ENCODE assay signal across 10 mouse cellular contexts in genomic region chrX:102081573-102082279, GRCm38 (mm10). TPM values are rescaled to one million over a fixed set of nuclear protein-coding genes. Genes with fewer than 3 reads are reported as not detected.
A peak's percentile ranks its signal among the peaks of the same experiment; 100 is the strongest.
DNase-seq lines count a peak whose midpoint lies in the region; ATAC-seq lines count a peak whose summit lies in the region.
"Had no signal": no experiment of that assay in that cellular context is flagged by ENCODE, and none has a peak within 500 bp of the region (broad histone marks: within the 10 kb centered on the region; RNA-seq: fewer than 3 reads in every experiment).

No protein-coding gene starts in this region.

- 0 out of 2 replicates have a peak overlapping the region, but pooled peaks have one; percentile 8 for H3K4me2 ChIP-seq in hindbrain, embryonic 13.5 days
- no peak overlapping the region; the same call in 1 of the 2 replicates for H3K4me2 ChIP-seq in neural tube, embryonic 11.5 days (ENCODE audit: low read depth)
- H3K4me2 ChIP-seq: heart, embryonic 15.5 days had no signal

- peak; percentile 36 for DNase-seq in cerebellum, adult 8-10 months
- DNase-seq in embryo, embryonic 11 days, result peak; percentile 73
- peak; percentile 72 for DNase-seq in neural tube, embryonic 11.5 days (ENCODE audit: low spot score)
- DNase-seq in heart, postnatal 36 days, result no peak
- no peak for DNase-seq in left cerebral cortex, adult 8-10 months (ENCODE audit: low spot score in 2 of 2)
- no peak for DNase-seq in left cerebral cortex, adult 11 months (ENCODE audit: low spot score)

- H3K4me1 ChIP-seq in hindbrain, embryonic 13.5 days (replicated peaks), result peaks cover 26% of the 10 kb centered on the region
- H3K4me1 ChIP-seq in neural tube, embryonic 11.5 days (ENCODE audit: control insufficient read depth, insufficient read depth, low read length), result no peaks in the 10 kb centered on the region; the same call in 1 of the 2 replicates
- H3K4me1 ChIP-seq: heart, embryonic 15.5 days; megakaryocyte, embryonic 14.5 days had no signal

- H3K9me3 ChIP-seq in hindbrain, embryonic 13.5 days, result no peaks in the 10 kb centered on the region
- H3K9me3 ChIP-seq in neural tube, embryonic 11.5 days (ENCODE audit: control insufficient read depth, low read length), result no peaks in the 10 kb centered on the region
- H3K9me3 ChIP-seq: heart, embryonic 15.5 days; megakaryocyte, embryonic 14.5 days had no signal

- WGBS in hindbrain, embryonic 13.5 days, result 17% methylated on average over 7 of the region's 7 CpGs
- 37% methylated on average over 7 of the region's 7 CpGs for WGBS in neural tube, embryonic 11.5 days

- peak; percentile 93 for ATAC-seq in hindbrain, embryonic 13.5 days (ENCODE audit: low FRiP score)
- peak; percentile 94 for ATAC-seq in neural tube, embryonic 11.5 days (ENCODE audit: insufficient read depth, low FRiP score, low TSS enrichment)
- ATAC-seq: Patski had no signal

- no peaks in the 10 kb centered on the region for H3K36me3 ChIP-seq in hindbrain, embryonic 13.5 days
- H3K36me3 ChIP-seq in neural tube, embryonic 11.5 days (ENCODE audit: control insufficient read depth, insufficient read depth, low read length), result no peaks in the 10 kb centered on the region

- peaks cover 6% of the 10 kb centered on the region; the same call in 1 of the 2 replicates for H3K27me3 ChIP-seq in hindbrain, embryonic 13.5 days
- H3K27me3 ChIP-seq in neural tube, embryonic 11.5 days (ENCODE audit: control insufficient read depth, insufficient read depth, low read length), result no peaks in the 10 kb centered on the region

- H3K27ac ChIP-seq in hindbrain, embryonic 13.5 days, result peak overlapping the region; percentile 93
- H3K27ac ChIP-seq in neural tube, embryonic 11.5 days (ENCODE audit: low read depth, low read length), result peak overlapping the region; percentile 75
- H3K27ac ChIP-seq: heart, embryonic 15.5 days had no signal

- intact Hi-C loops in heart, postnatal 36 days (cut with DNase I), result no loop called here

- H3K9ac ChIP-seq in hindbrain, embryonic 13.5 days, result no peak overlapping the region
- no peak overlapping the region for H3K9ac ChIP-seq in neural tube, embryonic 11.5 days (ENCODE audit: low read length)
- H3K9ac ChIP-seq: heart, embryonic 15.5 days had no signal

- no peak overlapping the region for H3K4me3 ChIP-seq in hindbrain, embryonic 13.5 days
- no peak overlapping the region for H3K4me3 ChIP-seq in neural tube, embryonic 11.5 days (ENCODE audit: low read depth, low read length)
- H3K4me3 ChIP-seq: heart, embryonic 15.5 days; megakaryocyte, embryonic 14.5 days had no signal

RNA-seq across cellular contexts. Expression of gene Rtl5, which starts 10.6 kb away (rescaled TPM):
- 4.7 and 7.1 TPM in 2 replicates for polyA plus RNA-seq in hindbrain, embryonic 13.5 days (2015; fragmentation: Nextera tagmentation; extraction: Ambion mirVana)
- polyA plus RNA-seq in neural tube, embryonic 11.5 days (2014; fragmentation: Nextera tagmentation; extraction: Ambion mirVana), result 2.5 and 3.4 TPM in 2 replicates
- total RNA-seq in heart, postnatal 36 days (2021), result 1 to 10 TPM; 2.5 to 2.6 TPM
- total RNA-seq in left cerebral cortex, adult 8-10 months (2022), result 10 to 100 TPM; 19.2 to 26.1 (median 23.6) TPM

RNA-seq across cellular contexts. Expression of gene Pin4, which starts 37.5 kb away (rescaled TPM):
- 82.0 and 83.3 TPM in 2 replicates for polyA plus RNA-seq in hindbrain, embryonic 13.5 days (2015; fragmentation: Nextera tagmentation; extraction: Ambion mirVana)
- polyA plus RNA-seq in neural tube, embryonic 11.5 days (2014; fragmentation: Nextera tagmentation; extraction: Ambion mirVana), result 71.8 and 82.0 TPM in 2 replicates
- 10 to 100 TPM; 16.2 to 18.8 TPM for total RNA-seq in heart, postnatal 36 days (2021)
- 10 to 100 TPM; 10.8 to 34.9 (median 21.6) TPM for total RNA-seq in left cerebral cortex, adult 8-10 months (2022)

Comparison
In these comparisons a context has a peak if more than half of its experiments do, and no peak if none do; other contexts are left out.
1. DNase-seq: peak in cerebellum, adult 8-10 months (single experiment), embryo, embryonic 11 days (single experiment) and neural tube, embryonic 11.5 days (single experiment); none in heart, postnatal 36 days (0 of 2), left cerebral cortex, adult 8-10 months (0 of 2) and left cerebral cortex, adult 11 months (single experiment).
2. RNA of gene Rtl5, which starts 10.6 kb away (total RNA-seq): 19.2 to 26.1 TPM in left cerebral cortex, adult 8-10 months; 2.5 to 2.6 TPM in heart, postnatal 36 days; every median in the first group is over 4 times any median in the second.